Mouse (Mus musculus): ENCODE measurements around the gene Tspan18. TPM values are rescaled to one million over a fixed set of nuclear protein-coding genes. Genes with fewer than 3 reads are reported as not detected.

Gene Tspan18
- polyA plus RNA-seq, 1 experiment from 2014 or later = 36.1 TPM

DNA sequence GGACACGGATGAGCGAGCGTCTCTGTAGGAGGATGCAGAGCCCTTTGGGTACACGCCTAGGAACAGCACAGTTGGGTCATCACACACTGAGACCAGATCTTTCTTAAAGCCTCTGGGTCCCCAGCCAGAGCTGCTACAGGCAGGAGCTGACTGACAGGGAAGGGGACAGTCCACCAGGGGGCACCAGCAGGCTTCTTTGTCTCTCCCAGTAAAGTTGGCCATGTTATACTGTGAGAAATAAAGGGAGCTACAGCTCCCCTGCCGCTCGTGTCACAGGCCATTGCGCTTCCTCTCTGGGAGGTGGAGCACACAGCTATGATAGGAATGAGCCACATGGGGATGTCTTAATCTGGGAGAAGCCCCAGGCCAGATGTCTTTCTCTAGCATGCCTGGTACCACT, 117.3 kb downstream of the Tspan18 start:
- Histone ChIP-seq H3K27ac (ENCODE audit: low read depth) (peak overlapping the region; percentile 12; the same call in 1 of the 2 replicates), H3K4me2 (ENCODE audit: low read length) (no peak overlapping the region), H3K4me1 (replicated peaks; ENCODE audit: control insufficient read depth, insufficient read depth, low read length) (peaks cover 22% of the 10 kb centered on the region), H3K27me3 (replicated peaks; ENCODE audit: control insufficient read depth, insufficient read depth, low read length) (no peaks in the 10 kb centered on the region), H3K9ac (ENCODE audit: low read length) (no peak overlapping the region), H3K4me3 (ENCODE audit: low read depth, low read length) (no peak overlapping the region), H3K9me3 (ENCODE audit: control insufficient read depth, low read length) (no peaks in the 10 kb centered on the region), H3K36me3 (ENCODE audit: control insufficient read depth, insufficient read depth, low read length) (peaks cover 12% of the 10 kb centered on the region)
- DNase-seq (ENCODE audit: low spot score) (peak; percentile 96), ATAC-seq (replicated peaks; ENCODE audit: low FRiP score, low TSS enrichment, low read depth) (peak; percentile 70)
- WGBS = 15% methylated on average over 7 of the region's 7 CpGs

GRCm38 (mm10) chr2:93215790-93216189, 118.5 kb downstream of the Tspan18 start:
- no peaks in the 10 kb centered on the region for H3K27me3 ChIP-seq (replicated peaks; ENCODE audit: control insufficient read depth, insufficient read depth, low read length)
- no peak overlapping the region for H3K4me3 ChIP-seq (ENCODE audit: low read depth, low read length)
- ATAC-seq (replicated peaks; ENCODE audit: low FRiP score, low TSS enrichment, low read depth) (no peak), DNase-seq (ENCODE audit: low spot score) (no peak)
- H3K4me1 ChIP-seq (replicated peaks; ENCODE audit: control insufficient read depth, insufficient read depth, low read length) = peaks cover 22% of the 10 kb centered on the region
- no peak overlapping the region for H3K4me2 ChIP-seq (ENCODE audit: low read length)
- no peaks in the 10 kb centered on the region for H3K9me3 ChIP-seq (ENCODE audit: control insufficient read depth, low read length)
- peaks cover 13% of the 10 kb centered on the region for H3K36me3 ChIP-seq (ENCODE audit: control insufficient read depth, insufficient read depth, low read length)
- 76% methylated on average over 10 of the region's 10 CpGs for WGBS
- no peak overlapping the region for H3K27ac ChIP-seq (ENCODE audit: low read depth)
- no peak overlapping the region for H3K9ac ChIP-seq (ENCODE audit: low read length)

DNA sequence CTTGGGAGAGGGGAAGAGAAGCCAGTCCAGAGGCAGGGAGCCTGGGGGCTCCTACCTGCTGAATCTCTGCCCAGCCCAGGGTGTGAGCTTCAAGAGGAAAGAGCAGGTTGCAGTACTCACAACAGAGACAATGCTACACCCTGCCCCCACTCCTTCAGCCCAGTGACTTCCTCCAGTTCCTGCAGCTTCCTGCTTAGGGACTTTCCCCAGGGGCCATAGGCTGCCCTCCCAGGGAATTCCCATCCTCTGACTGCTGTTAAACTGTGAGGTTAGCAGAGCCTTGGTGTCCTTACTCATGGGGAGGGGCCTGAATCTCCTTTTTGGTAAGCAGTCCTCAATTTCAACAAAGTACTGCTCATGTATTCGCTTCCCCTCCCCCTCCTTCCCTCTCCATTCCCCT, 120.1 kb downstream of the Tspan18 start:
- no peak overlapping the region for H3K9ac ChIP-seq (ENCODE audit: low read length)
- no peaks in the 10 kb centered on the region for H3K9me3 ChIP-seq (ENCODE audit: control insufficient read depth, low read length)
- WGBS = 68% methylated on average over 1 of the region's 1 CpGs
- ATAC-seq (replicated peaks; ENCODE audit: low FRiP score, low TSS enrichment, low read depth) (no peak), DNase-seq (ENCODE audit: low spot score) (no peak)
- no peak overlapping the region for H3K4me3 ChIP-seq (ENCODE audit: low read depth, low read length)
- H3K4me1 ChIP-seq (replicated peaks; ENCODE audit: control insufficient read depth, insufficient read depth, low read length) = peaks cover 22% of the 10 kb centered on the region
- no peaks in the 10 kb centered on the region for H3K27me3 ChIP-seq (replicated peaks; ENCODE audit: control insufficient read depth, insufficient read depth, low read length)
- H3K27ac ChIP-seq (ENCODE audit: low read depth) = no peak overlapping the region
- peaks cover 23% of the 10 kb centered on the region for H3K36me3 ChIP-seq (ENCODE audit: control insufficient read depth, insufficient read depth, low read length)
- H3K4me2 ChIP-seq (ENCODE audit: low read length) = no peak overlapping the region

- 95% methylated on average over 2 of the region's 2 CpGs for WGBS
Measured at GRCm38 (mm10) chr2:93212865-93213264, 121.4 kb downstream of the Tspan18 start.

GRCm38 (mm10) chr2:93212386-93212785, 121.9 kb downstream of the Tspan18 start:
- H3K27me3 ChIP-seq (replicated peaks; ENCODE audit: control insufficient read depth, insufficient read depth, low read length) = no peaks in the 10 kb centered on the region
- DNase-seq (ENCODE audit: low spot score) (no peak), ATAC-seq (replicated peaks; ENCODE audit: low FRiP score, low TSS enrichment, low read depth) (no peak)
- H3K9me3 ChIP-seq (ENCODE audit: control insufficient read depth, low read length) = no peaks in the 10 kb centered on the region
- no peak overlapping the region for H3K9ac ChIP-seq (ENCODE audit: low read length)
- H3K27ac ChIP-seq (ENCODE audit: low read depth) = no peak overlapping the region
- WGBS = 83% methylated on average over 2 of the region's 2 CpGs
- peaks cover 13% of the 10 kb centered on the region; the same call in 1 of the 2 replicates for H3K4me1 ChIP-seq (replicated peaks; ENCODE audit: control insufficient read depth, insufficient read depth, low read length)
- H3K4me3 ChIP-seq (ENCODE audit: low read depth, low read length) = no peak overlapping the region
- H3K36me3 ChIP-seq (ENCODE audit: control insufficient read depth, insufficient read depth, low read length) = peaks cover 39% of the 10 kb centered on the region
- H3K4me2 ChIP-seq (ENCODE audit: low read length) = no peak overlapping the region

More at GRCm38 (mm10) chr2:93212865-93213264, 121.4 kb downstream of the Tspan18 start:
- H3K9ac ChIP-seq (ENCODE audit: low read length) = no peak overlapping the region
- H3K4me1 ChIP-seq (replicated peaks; ENCODE audit: control insufficient read depth, insufficient read depth, low read length) = peaks cover 17% of the 10 kb centered on the region
- H3K4me2 ChIP-seq (ENCODE audit: low read length) = no peak overlapping the region
- ATAC-seq (replicated peaks; ENCODE audit: low FRiP score, low TSS enrichment, low read depth) (no peak), DNase-seq (ENCODE audit: low spot score) (no peak)
- peaks cover 34% of the 10 kb centered on the region for H3K36me3 ChIP-seq (ENCODE audit: control insufficient read depth, insufficient read depth, low read length)
- no peak overlapping the region for H3K4me3 ChIP-seq (ENCODE audit: low read depth, low read length)
- no peaks in the 10 kb centered on the region for H3K9me3 ChIP-seq (ENCODE audit: control insufficient read depth, low read length)
- no peak overlapping the region for H3K27ac ChIP-seq (ENCODE audit: low read depth)
- no peaks in the 10 kb centered on the region for H3K27me3 ChIP-seq (replicated peaks; ENCODE audit: control insufficient read depth, insufficient read depth, low read length)

DNA sequence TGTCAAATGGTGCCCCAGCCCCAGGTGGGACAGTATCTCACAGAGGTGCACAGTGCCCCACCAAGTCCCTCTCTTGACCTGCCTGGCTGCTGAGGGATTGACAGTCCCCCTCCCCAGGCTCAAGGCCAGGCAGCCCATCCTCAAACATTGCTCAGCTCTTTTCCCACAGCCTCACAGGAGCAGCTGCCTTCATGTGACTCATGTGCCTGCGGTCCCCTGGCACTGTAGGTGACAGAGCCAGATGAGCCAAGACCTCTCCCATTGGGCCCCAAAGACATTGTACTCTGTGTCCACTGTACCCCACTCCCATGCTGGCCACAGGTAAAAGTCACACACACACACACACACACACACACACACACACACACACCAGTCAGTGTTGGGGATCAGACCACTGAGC, 128.2 kb downstream of the Tspan18 start:
- no peak for ATAC-seq (replicated peaks; ENCODE audit: low FRiP score, low TSS enrichment, low read depth)

DNA sequence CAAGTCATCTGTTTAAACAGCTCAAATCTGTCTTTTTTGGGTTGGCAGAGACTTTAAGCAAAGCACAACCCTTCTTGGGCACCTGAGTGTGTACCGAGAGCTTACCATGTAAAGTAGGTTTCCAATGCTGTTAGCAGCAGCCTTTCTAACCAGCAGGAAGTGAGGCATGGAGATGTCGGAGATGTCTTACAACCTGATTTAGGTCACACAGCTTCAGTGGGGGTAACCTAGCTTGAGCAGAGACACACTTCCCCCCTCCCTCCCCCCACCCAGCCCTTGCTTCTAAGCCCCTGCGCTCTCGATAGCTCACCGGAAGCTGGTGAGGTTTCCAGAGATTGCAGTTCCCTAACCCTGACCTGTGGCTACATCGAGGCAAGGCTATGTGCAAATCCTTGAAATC, 129.7 kb downstream of the Tspan18 start:
- Histone ChIP-seq H3K4me3 (ENCODE audit: low read depth, low read length) (no peak overlapping the region), H3K9ac (ENCODE audit: low read length) (no peak overlapping the region), H3K4me2 (ENCODE audit: low read length) (no peak overlapping the region), H3K36me3 (ENCODE audit: control insufficient read depth, insufficient read depth, low read length) (peaks cover 48% of the 10 kb centered on the region), H3K27ac (ENCODE audit: low read depth) (no peak overlapping the region), H3K4me1 (replicated peaks; ENCODE audit: control insufficient read depth, insufficient read depth, low read length) (no peaks in the 10 kb centered on the region), H3K9me3 (ENCODE audit: control insufficient read depth, low read length) (no peaks in the 10 kb centered on the region), H3K27me3 (replicated peaks; ENCODE audit: control insufficient read depth, insufficient read depth, low read length) (no peaks in the 10 kb centered on the region)
- DNase-seq (ENCODE audit: low spot score) (no peak), ATAC-seq (replicated peaks; ENCODE audit: low FRiP score, low TSS enrichment, low read depth) (no peak)
- WGBS = 82% methylated on average over 6 of the region's 6 CpGs

More for the DNA sequence above, 128.2 kb downstream of the Tspan18 start:
- no peak overlapping the region for H3K27ac ChIP-seq (ENCODE audit: low read depth)
- H3K9me3 ChIP-seq (ENCODE audit: control insufficient read depth, low read length) = no peaks in the 10 kb centered on the region
- H3K4me1 ChIP-seq (replicated peaks; ENCODE audit: control insufficient read depth, insufficient read depth, low read length) = no peaks in the 10 kb centered on the region
- no peak overlapping the region for H3K9ac ChIP-seq (ENCODE audit: low read length)
- no peaks in the 10 kb centered on the region for H3K27me3 ChIP-seq (replicated peaks; ENCODE audit: control insufficient read depth, insufficient read depth, low read length)
- H3K4me3 ChIP-seq (ENCODE audit: low read depth, low read length) = no peak overlapping the region
- WGBS = 86% methylated on average over 1 of the region's 1 CpGs
- DNase-seq (ENCODE audit: low spot score) = no peak
- peaks cover 51% of the 10 kb centered on the region for H3K36me3 ChIP-seq (ENCODE audit: control insufficient read depth, insufficient read depth, low read length)
- no peak overlapping the region for H3K4me2 ChIP-seq (ENCODE audit: low read length)

DNA sequence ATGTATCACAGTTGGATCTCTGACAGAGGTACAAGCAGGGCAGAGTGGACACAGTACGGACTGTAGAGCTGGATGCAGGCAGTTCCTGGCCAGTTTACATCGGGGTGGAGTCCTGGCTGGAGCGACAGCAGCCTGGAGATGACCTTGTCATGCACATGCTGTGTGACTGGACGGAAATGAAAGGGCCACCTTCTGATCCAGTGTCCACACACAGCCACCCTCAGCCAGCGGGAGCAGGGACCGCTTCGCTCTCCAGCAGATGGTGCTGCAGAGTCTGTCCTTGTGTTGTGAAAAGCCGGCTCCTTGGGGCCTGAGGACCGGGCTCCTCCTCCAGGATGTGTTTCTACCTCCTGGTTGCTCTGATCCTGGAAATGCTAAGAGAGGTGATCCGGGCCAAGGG, 130.6 kb downstream of the Tspan18 start:
- Histone ChIP-seq H3K4me3 (ENCODE audit: low read depth, low read length) (no peak overlapping the region), H3K9ac (ENCODE audit: low read length) (no peak overlapping the region), H3K27me3 (replicated peaks; ENCODE audit: control insufficient read depth, insufficient read depth, low read length) (no peaks in the 10 kb centered on the region), H3K9me3 (ENCODE audit: control insufficient read depth, low read length) (no peaks in the 10 kb centered on the region), H3K36me3 (ENCODE audit: control insufficient read depth, insufficient read depth, low read length) (peaks cover 46% of the 10 kb centered on the region), H3K4me2 (ENCODE audit: low read length) (no peak overlapping the region), H3K27ac (ENCODE audit: low read depth) (no peak overlapping the region), H3K4me1 (replicated peaks; ENCODE audit: control insufficient read depth, insufficient read depth, low read length) (no peaks in the 10 kb centered on the region)
- ATAC-seq (replicated peaks; ENCODE audit: low FRiP score, low TSS enrichment, low read depth) (peak; percentile 42; the same call in 1 of the 2 replicates), DNase-seq (ENCODE audit: low spot score) (peak; percentile 78)
- WGBS = 17% methylated on average over 10 of the region's 10 CpGs

DNA sequence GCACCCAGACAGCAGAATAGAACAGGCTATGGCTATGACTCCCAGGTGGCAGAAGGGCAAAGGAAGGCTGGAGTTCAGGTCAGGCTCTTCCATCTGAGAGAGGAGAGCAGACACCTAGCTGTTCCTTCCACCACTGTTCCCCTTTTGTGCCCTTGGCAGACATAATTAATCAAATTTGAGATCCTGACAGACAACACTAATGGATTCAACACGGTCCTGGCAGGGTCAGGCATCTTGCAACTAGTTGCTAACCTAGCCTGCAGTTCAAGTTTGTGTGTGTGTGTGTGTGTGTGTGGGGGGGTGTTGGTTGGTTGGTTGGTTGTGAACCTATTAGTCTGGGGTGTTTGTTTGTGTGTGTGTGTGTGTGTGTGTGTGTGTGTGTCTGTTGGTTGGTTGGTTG, 131.5 kb downstream of the Tspan18 start:
- H3K36me3 ChIP-seq (ENCODE audit: control insufficient read depth, insufficient read depth, low read length) = peaks cover 40% of the 10 kb centered on the region
- no peaks in the 10 kb centered on the region for H3K4me1 ChIP-seq (replicated peaks; ENCODE audit: control insufficient read depth, insufficient read depth, low read length)
- no peaks in the 10 kb centered on the region for H3K9me3 ChIP-seq (ENCODE audit: control insufficient read depth, low read length)
- no peak overlapping the region for H3K27ac ChIP-seq (ENCODE audit: low read depth)
- no peak for ATAC-seq (replicated peaks; ENCODE audit: low FRiP score, low TSS enrichment, low read depth)
- no peak overlapping the region for H3K4me2 ChIP-seq (ENCODE audit: low read length)
- no peak overlapping the region for H3K9ac ChIP-seq (ENCODE audit: low read length)
- no peak overlapping the region for H3K4me3 ChIP-seq (ENCODE audit: low read depth, low read length)
- 13% methylated on average over 1 of the region's 1 CpGs for WGBS
- no peaks in the 10 kb centered on the region for H3K27me3 ChIP-seq (replicated peaks; ENCODE audit: control insufficient read depth, insufficient read depth, low read length)
- DNase-seq (ENCODE audit: low spot score) = no peak
